ENCODE assay signal across 8 mouse cellular contexts in the genomic region with DNA sequence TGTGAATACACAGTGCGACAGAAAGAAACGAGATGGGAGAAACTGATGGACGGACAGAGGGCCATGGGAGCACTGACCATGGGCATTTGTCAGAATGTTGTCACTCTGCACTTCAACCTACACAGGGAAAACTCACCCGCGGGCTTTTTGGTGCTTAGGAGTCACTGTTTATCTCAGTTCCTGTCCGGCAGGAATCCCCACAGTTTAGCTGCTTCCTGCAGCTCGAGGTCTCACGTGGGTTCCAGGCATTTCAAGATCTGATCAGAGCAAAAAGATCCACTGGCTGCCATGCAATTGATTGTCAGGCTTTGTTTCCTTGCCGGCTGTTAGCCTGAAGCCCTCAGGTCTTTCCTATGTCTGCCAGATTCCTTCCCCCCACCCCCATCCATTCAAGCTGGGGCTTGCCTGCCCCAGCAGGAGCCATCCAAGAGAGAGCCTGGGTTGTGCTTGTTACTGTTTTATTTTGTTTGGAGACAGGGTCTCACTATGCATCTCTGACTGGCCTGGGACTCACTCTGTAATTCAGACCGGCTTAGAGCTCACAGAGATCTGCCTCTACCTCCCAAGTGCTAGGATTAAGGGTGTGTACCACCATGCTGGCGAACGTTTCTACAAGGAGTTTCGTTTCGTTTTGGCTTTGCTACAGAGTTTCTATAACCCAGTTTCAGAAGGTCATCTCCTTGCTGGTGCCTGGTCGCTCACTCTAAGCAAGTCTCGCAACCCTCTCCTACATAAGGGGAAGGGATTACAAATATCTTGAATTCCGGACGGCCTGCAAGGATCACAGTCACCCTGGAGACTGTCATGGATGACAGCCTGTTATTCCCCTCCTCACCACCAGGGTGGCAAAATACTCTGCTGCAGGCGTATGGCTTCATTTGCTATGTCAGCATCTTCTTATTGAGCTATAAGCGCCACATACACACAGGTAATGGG. TPM values are rescaled to one million over a fixed set of nuclear protein-coding genes. Genes with fewer than 3 reads are reported as not detected.
DNase-seq lines count a peak whose midpoint lies in the region; ATAC-seq and TF ChIP-seq lines count a peak whose summit lies in the region.

No protein-coding gene starts in this region.

- intact Hi-C loops in gastrocnemius, adult 2 months (cut with DNase I): loop anchor here (5.0 kb wide), 1 partner anchor 62 kb away; no protein-coding TSS in a partner anchor

- peak overlapping the region; percentile 72 for H3K27ac ChIP-seq in gastrocnemius, adult 2 months
- no peak overlapping the region for H3K27ac ChIP-seq in hindbrain, embryonic 11.5 days (ENCODE audit: low read depth, low read length)
- H3K27ac ChIP-seq in liver, embryonic 13.5 days: no peak overlapping the region

- no peak for TF ChIP-seq POLR2A in myocyte (IDR thresholded peaks at IDR 0.05; ENCODE audit: insufficient read length, low read depth)

- peak; percentile 53; the same call in 1 of the 2 replicates for ATAC-seq in hindbrain, embryonic 11.5 days (ENCODE audit: low FRiP score)
- ATAC-seq in liver, embryonic 13.5 days (ENCODE audit: low read depth): peak; percentile 63

- peaks cover 7% of the 10 kb centered on the region for H3K4me1 ChIP-seq in erythroblast, embryonic 14.5 days (ENCODE audit: control insufficient read depth)
- no peaks in the 10 kb centered on the region for H3K4me1 ChIP-seq in hindbrain, embryonic 11.5 days (replicated peaks; ENCODE audit: control insufficient read depth, insufficient read depth, low read length)
- peaks cover 18% of the 10 kb centered on the region for H3K4me1 ChIP-seq in liver, embryonic 13.5 days (replicated peaks)

- 34% methylated on average over 20 of the region's 20 CpGs for WGBS in hindbrain, embryonic 11.5 days
- WGBS in liver, embryonic 13.5 days (ENCODE audit: insufficient replicate concordance): 23% methylated on average over 20 of the region's 20 CpGs

- no peak overlapping the region for H3K9ac ChIP-seq in hindbrain, embryonic 11.5 days (ENCODE audit: low read depth, low read length)
- peak overlapping the region; percentile 46; the same call in 1 of the 2 replicates for H3K9ac ChIP-seq in liver, embryonic 13.5 days

- H3K36me3 ChIP-seq in erythroblast, embryonic 14.5 days (ENCODE audit: control insufficient read depth): no peaks in the 10 kb centered on the region
- H3K36me3 ChIP-seq in hindbrain, embryonic 11.5 days (ENCODE audit: control insufficient read depth, insufficient read depth, low read length): no peaks in the 10 kb centered on the region
- no peaks in the 10 kb centered on the region for H3K36me3 ChIP-seq in liver, embryonic 13.5 days
- H3K36me3 ChIP-seq in myocyte (ENCODE audit: control insufficient read depth, insufficient read depth): no peaks in the 10 kb centered on the region

- TF ChIP-seq CTCF in gastrocnemius, adult 2 months (IDR thresholded peaks at IDR 0.05): peak; percentile 79

- no peak overlapping the region for H3ac ChIP-seq in myocyte (ENCODE audit: control insufficient read depth, insufficient read length)

- H3K4me2 ChIP-seq in hindbrain, embryonic 11.5 days (replicated peaks; ENCODE audit: low read depth, low read length): peak overlapping the region; percentile 21
- peak overlapping the region; percentile 57 for H3K4me2 ChIP-seq in liver, embryonic 13.5 days
- peak overlapping the region; percentile 56 for H3K4me2 ChIP-seq in myocyte (ENCODE audit: low read depth)

- H3K27me3 ChIP-seq in erythroblast, embryonic 14.5 days (ENCODE audit: control insufficient read depth): no peaks in the 10 kb centered on the region; the same call in 1 of the 2 replicates
- no peaks in the 10 kb centered on the region for H3K27me3 ChIP-seq in hindbrain, embryonic 11.5 days (ENCODE audit: control insufficient read depth, insufficient read depth, low read length)
- 0 out of 2 replicates have a peak, but pooled peaks cover 4% of the 10 kb centered on the region for H3K27me3 ChIP-seq in liver, embryonic 13.5 days
- H3K27me3 ChIP-seq in myocyte (ENCODE audit: control insufficient read depth, insufficient read depth, insufficient read length): no peaks in the 10 kb centered on the region

- H3K79me2 ChIP-seq in myocyte (ENCODE audit: control insufficient read depth, insufficient read depth): no peaks in the 10 kb centered on the region

- peak; percentile 53 for DNase-seq in gastrocnemius, adult 2 months
- no peak for DNase-seq in gastrocnemius, postnatal 10 days
- DNase-seq in MN1 (ENCODE audit: low spot score): peak; percentile 62
- peak; percentile 70 for DNase-seq in hindbrain, embryonic 11.5 days (ENCODE audit: low spot score)
- peak; percentile 42 for DNase-seq in liver, embryonic 13.5 days
- no peak for DNase-seq in spleen, postnatal 36 days (ENCODE audit: low spot score in 2 of 2)

- H3K9me3 ChIP-seq in erythroblast, embryonic 14.5 days (ENCODE audit: control insufficient read depth, low read length): no peaks in the 10 kb centered on the region
- no peaks in the 10 kb centered on the region for H3K9me3 ChIP-seq in hindbrain, embryonic 11.5 days (ENCODE audit: control insufficient read depth, low read length)
- no peaks in the 10 kb centered on the region for H3K9me3 ChIP-seq in liver, embryonic 13.5 days (replicated peaks)

- H3K4me3 ChIP-seq in gastrocnemius, adult 2 months: peak overlapping the region; percentile 60
- H3K4me3 ChIP-seq in erythroblast, embryonic 14.5 days (replicated peaks): peak overlapping the region; percentile 62
- H3K4me3 ChIP-seq in hindbrain, embryonic 11.5 days (ENCODE audit: low read depth, low read length): peak overlapping the region; percentile 22; the same call in 1 of the 2 replicates
- H3K4me3 ChIP-seq in liver, embryonic 13.5 days (replicated peaks): peak overlapping the region; percentile 60
- H3K4me3 ChIP-seq in myocyte: peak overlapping the region; percentile 10

TF ChIP-seq in myocyte, 11 proteins besides CTCF, POLR2A, EP300 and RAD21:
- TF ChIP-seq POLR2AphosphoS2 (IDR thresholded peaks at IDR 0.05; ENCODE audit: insufficient read length, low read depth): no peak
- TF ChIP-seq SRF (IDR thresholded peaks at IDR 0.05; ENCODE audit: control insufficient read depth, insufficient read length, low read depth): no peak
- no peak for TF ChIP-seq E2F4 (IDR thresholded peaks at IDR 0.05; ENCODE audit: insufficient read depth)
- TF ChIP-seq MYOD1 (IDR thresholded peaks at IDR 0.05; ENCODE audit: control insufficient read depth in 1 of 3, insufficient read length in 2 of 3, low read depth in 2 of 3): no peak
- TF ChIP-seq MYOG (IDR thresholded peaks at IDR 0.05; ENCODE audit: control insufficient read depth in 1 of 3, insufficient read depth in 1 of 3, insufficient read length in 2 of 3, low read depth in 2 of 3): no peak
- TF ChIP-seq TCF12 (IDR thresholded peaks at IDR 0.05; ENCODE audit: insufficient read depth, poor library complexity, severe bottlenecking): no peak
- no peak for TF ChIP-seq REST (IDR thresholded peaks at IDR 0.05; ENCODE audit: insufficient read depth, insufficient read length)
- no peak for TF ChIP-seq USF1 (IDR thresholded peaks at IDR 0.05; ENCODE audit: low read depth)
- no peak for TF ChIP-seq TCF3 (IDR thresholded peaks at IDR 0.05; ENCODE audit: insufficient read length, low read depth)
- no peak for TF ChIP-seq CEBPB (IDR thresholded peaks at IDR 0.05; ENCODE audit: insufficient read depth, poor library complexity, severe bottlenecking)
- TF ChIP-seq MAX (IDR thresholded peaks at IDR 0.05; ENCODE audit: low read depth): no peak

RNA-seq across cellular contexts. Expression of a gene that starts 20.5 kb away (rescaled TPM):
- 1 to 10 TPM; 5.1 to 6.2 TPM for total RNA-seq in gastrocnemius, adult 2 months (2021)
- 10 to 100 TPM; 22.4 to 25.0 TPM for total RNA-seq in gastrocnemius, postnatal 10 days (2021)
- 0.19 TPM in 2 replicates for polyA plus RNA-seq in erythroblast, embryonic 14.5 days (2012)
- 0.68 and 1.4 TPM in 2 replicates for polyA plus RNA-seq in hindbrain, embryonic 11.5 days (2014; fragmentation: Nextera tagmentation; extraction: Ambion mirVana)
- polyA plus RNA-seq in liver, embryonic 13.5 days (2015; fragmentation: Nextera tagmentation; extraction: Ambion mirVana): 8.2 and 11.1 TPM in 2 replicates
- polyA plus RNA-seq in myocyte (2012; fragmentation: generic; extraction: Trizol): 26.1 TPM

RNA-seq across cellular contexts. Expression of a gene that starts 58.4 kb away (rescaled TPM):
- under 1 TPM; 0.15 to 0.56 TPM for total RNA-seq in gastrocnemius, adult 2 months (2021)
- 1 to 10 TPM in 1 of 2 experiments, under 1 TPM in 1; 0.85 to 1.2 TPM for total RNA-seq in gastrocnemius, postnatal 10 days (2021)
- polyA plus RNA-seq in erythroblast, embryonic 14.5 days (2012): 0.12 TPM in 2 replicates
- 1.4 and 2.4 TPM in 2 replicates for polyA plus RNA-seq in hindbrain, embryonic 11.5 days (2014; fragmentation: Nextera tagmentation; extraction: Ambion mirVana)
- 8.7 and 8.9 TPM in 2 replicates for polyA plus RNA-seq in liver, embryonic 13.5 days (2015; fragmentation: Nextera tagmentation; extraction: Ambion mirVana)
- polyA plus RNA-seq in myocyte (2012; fragmentation: generic; extraction: Trizol): 0.24 TPM

Comparison
In these comparisons a context has a peak if more than half of its experiments do, and no peak if none do; other contexts are left out.
1. DNase-seq: peak in gastrocnemius, adult 2 months (single experiment), MN1 (single experiment), hindbrain, embryonic 11.5 days (single experiment) and liver, embryonic 13.5 days (single experiment); none in gastrocnemius, postnatal 10 days (single experiment) and spleen, postnatal 36 days (0 of 2).
2. H3K4me3 ChIP-seq: peak in every context shown above with its lines; median percentile 62 in erythroblast, embryonic 14.5 days; 60 in gastrocnemius, adult 2 months; 60 in liver, embryonic 13.5 days; 22 in hindbrain, embryonic 11.5 days; 10 in myocyte.
3. Peak in every context shown above with its lines, with median percentiles within 50 percentile points of each other: H3K4me2 ChIP-seq.